In the genomic region with DNA sequence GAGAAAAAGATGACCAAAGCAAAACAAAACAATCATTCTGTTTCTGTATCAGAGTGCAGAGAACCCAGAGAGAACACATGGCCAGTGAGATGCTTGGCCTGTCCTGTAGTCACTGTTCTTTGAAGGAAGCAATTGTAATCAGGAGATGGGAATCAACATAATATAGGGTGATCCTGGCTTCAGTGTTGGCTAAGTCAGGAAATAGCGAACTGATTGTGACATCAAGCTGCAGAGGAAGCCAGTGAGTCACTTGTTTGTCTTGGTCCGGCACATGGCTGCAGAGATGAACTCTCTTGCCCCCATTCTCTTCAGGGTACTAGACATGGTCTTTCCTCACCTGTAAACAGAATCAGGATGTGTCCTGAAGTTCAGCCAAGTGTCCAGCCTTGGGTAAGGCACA, we compare ENCODE assay signal across 8 mouse cellular contexts.
DNase-seq lines count a peak whose midpoint lies in the region; ATAC-seq and TF ChIP-seq lines count a peak whose summit lies in the region.

No protein-coding gene starts in this region.

- no peak overlapping the region for H3K4me3 ChIP-seq in liver, embryonic 16.5 days (ENCODE audit: low read depth, low read length)
- H3K4me3 ChIP-seq in stomach, postnatal 0 days (ENCODE audit: low read depth, low read length): no peak overlapping the region
- no peak overlapping the region for H3K4me3 ChIP-seq in forebrain, embryonic 11.5 days (ENCODE audit: low read depth, low read length)

- peak; percentile 92 for ATAC-seq in granulocyte monocyte progenitor cell, adult 5-6 weeks (replicated peaks; ENCODE audit: poor library complexity, severe bottlenecking)
- peak; percentile 39 for ATAC-seq in liver, embryonic 16.5 days (ENCODE audit: low read depth)
- ATAC-seq in stomach, postnatal 0 days (ENCODE audit: low FRiP score, low TSS enrichment): peak; percentile 47; the same call in 1 of the 2 replicates
- ATAC-seq in forebrain, embryonic 11.5 days (replicated peaks; ENCODE audit: low FRiP score): no peak

- H3K36me3 ChIP-seq in liver, embryonic 16.5 days (ENCODE audit: control insufficient read depth, insufficient read depth): no peaks in the 10 kb centered on the region
- no peaks in the 10 kb centered on the region for H3K36me3 ChIP-seq in stomach, postnatal 0 days (ENCODE audit: control insufficient read depth, insufficient read depth, low read length)
- H3K36me3 ChIP-seq in forebrain, embryonic 11.5 days (ENCODE audit: control insufficient read depth, insufficient read depth, low read length): no peaks in the 10 kb centered on the region

- peak; percentile 21 to 25 for DNase-seq in urinary bladder, adult 18-20 months (ENCODE audit: low spot score in 2 of 2)
- DNase-seq in urinary bladder, adult 2 months (ENCODE audit: low spot score): no peak
- DNase-seq in stomach, postnatal 0 days (ENCODE audit: low spot score): no peak
- DNase-seq in forebrain, embryonic 11.5 days (ENCODE audit: low spot score): no peak
- DNase-seq in right cerebral cortex, postnatal 10 days (ENCODE audit: low spot score in 2 of 2): no peak
- no peak for DNase-seq in ovary, adult 18-20 months (ENCODE audit: low spot score)

- no peaks in the 10 kb centered on the region for H3K9me3 ChIP-seq in liver, embryonic 16.5 days (replicated peaks; ENCODE audit: control insufficient read depth, low read length)
- H3K9me3 ChIP-seq in stomach, postnatal 0 days (ENCODE audit: control insufficient read depth, low read length): no peaks in the 10 kb centered on the region
- no peaks in the 10 kb centered on the region for H3K9me3 ChIP-seq in forebrain, embryonic 11.5 days (ENCODE audit: control insufficient read depth, low read length)

- H3K27me3 ChIP-seq in liver, embryonic 16.5 days (ENCODE audit: control insufficient read depth, insufficient read depth, low read depth, low read length): no peaks in the 10 kb centered on the region
- H3K27me3 ChIP-seq in stomach, postnatal 0 days (ENCODE audit: control insufficient read depth, insufficient read depth, low read length): no peaks in the 10 kb centered on the region
- H3K27me3 ChIP-seq in forebrain, embryonic 11.5 days (ENCODE audit: control insufficient read depth, insufficient read depth, low read length): no peaks in the 10 kb centered on the region

- H3K9ac ChIP-seq in liver, embryonic 16.5 days (ENCODE audit: low read depth, low read length): no peak overlapping the region
- H3K9ac ChIP-seq in stomach, postnatal 0 days (ENCODE audit: low read length): no peak overlapping the region
- no peak overlapping the region for H3K9ac ChIP-seq in forebrain, embryonic 11.5 days (ENCODE audit: low read length)

- H3K4me1 ChIP-seq in liver, embryonic 16.5 days (ENCODE audit: control insufficient read depth, low read depth, low read length): no peaks in the 10 kb centered on the region
- no peaks in the 10 kb centered on the region for H3K4me1 ChIP-seq in stomach, postnatal 0 days (replicated peaks; ENCODE audit: control insufficient read depth, insufficient read depth)
- no peaks in the 10 kb centered on the region for H3K4me1 ChIP-seq in forebrain, embryonic 11.5 days (replicated peaks; ENCODE audit: control insufficient read depth, insufficient read depth, low read length)

- no peak for TF ChIP-seq CTCF in stomach, postnatal 0 days (IDR thresholded peaks at IDR 0.05; ENCODE audit: low read depth)

- WGBS in liver, embryonic 16.5 days (ENCODE audit: insufficient replicate concordance): 16% methylated on average over 2 of the region's 2 CpGs
- 37% methylated on average over 2 of the region's 2 CpGs for WGBS in stomach, postnatal 0 days
- WGBS in forebrain, embryonic 11.5 days: 70% methylated on average over 2 of the region's 2 CpGs

- no peak overlapping the region for H3K4me2 ChIP-seq in liver, embryonic 16.5 days (ENCODE audit: low read depth, low read length)
- no peak overlapping the region for H3K4me2 ChIP-seq in stomach, postnatal 0 days (replicated peaks; ENCODE audit: low read depth)
- no peak overlapping the region for H3K4me2 ChIP-seq in forebrain, embryonic 11.5 days (ENCODE audit: low read depth, low read length, severe bottlenecking)

- no peak for TF ChIP-seq EP300 in stomach, postnatal 0 days (optimal IDR thresholded peaks at IDR 0.05)

- H3K27ac ChIP-seq in liver, embryonic 16.5 days (ENCODE audit: low read length): no peak overlapping the region
- H3K27ac ChIP-seq in stomach, postnatal 0 days (replicated peaks): no peak overlapping the region
- H3K27ac ChIP-seq in forebrain, embryonic 11.5 days (ENCODE audit: low read depth, low read length): no peak overlapping the region

Comparison
In these comparisons a context has a peak if more than half of its experiments do, and no peak if none do; other contexts are left out.
1. DNase-seq: peak in urinary bladder, adult 18-20 months (2 of 2); none in urinary bladder, adult 2 months (single experiment), stomach, postnatal 0 days (single experiment), forebrain, embryonic 11.5 days (single experiment), right cerebral cortex, postnatal 10 days (0 of 2) and ovary, adult 18-20 months (single experiment).